Comparison of ENCODE assay signal across 12 mouse cellular contexts in genomic region chr19:32648019-32648571, GRCm38 (mm10). TPM values are rescaled to one million over a fixed set of nuclear protein-coding genes. Genes with fewer than 3 reads are reported as not detected.
DNase-seq lines count a peak whose midpoint lies in the region; ATAC-seq and TF ChIP-seq lines count a peak whose summit lies in the region.
"Had no signal": no experiment of that assay in that cellular context is flagged by ENCODE, and none has a peak within 500 bp of the region (broad histone marks: within the 10 kb centered on the region; RNA-seq: fewer than 3 reads in every experiment).

No protein-coding gene starts in this region.

- H3K4me3 ChIP-seq in neural tube, embryonic 11.5 days (ENCODE audit: low read depth, low read length), result no peak overlapping the region
- no peak overlapping the region for H3K4me3 ChIP-seq in neural tube, embryonic 15.5 days (replicated peaks)
- no peak overlapping the region for H3K4me3 ChIP-seq in liver, embryonic 14.5 days (ENCODE audit: insufficient read depth in 1 of 2, low read depth in 2 of 2, low read length in 2 of 2)
- no peak overlapping the region for H3K4me3 ChIP-seq in stomach, postnatal 0 days (ENCODE audit: low read depth, low read length)
- H3K4me3 ChIP-seq: embryonic facial prominence, embryonic 15.5 days; limb, embryonic 10.5 days had no signal

- 30% methylated on average over 10 of the region's 10 CpGs for WGBS in neural tube, embryonic 11.5 days
- 16% methylated on average over 10 of the region's 10 CpGs for WGBS in neural tube, embryonic 15.5 days
- WGBS in liver, embryonic 14.5 days (ENCODE audit: insufficient replicate concordance), result 62% methylated on average over 10 of the region's 10 CpGs
- whole genome bisulfite sequencing in stomach, postnatal 0 days, result 49% methylated on average over 10 of the region's 10 CpGs

- no peak for TF ChIP-seq CTCF in liver, embryonic 14.5 days (IDR thresholded peaks at IDR 0.05; ENCODE audit: low read depth)
- TF ChIP-seq CTCF in stomach, postnatal 0 days (IDR thresholded peaks at IDR 0.05; ENCODE audit: low read depth), result no peak

- DNase-seq in adrenal gland, postnatal 10 days, result peak; percentile 22
- no peak for DNase-seq in adrenal gland, adult 8-10 months
- peak; percentile 37 for DNase-seq in neural tube, embryonic 11.5 days (ENCODE audit: low spot score)
- no peak for DNase-seq in liver, embryonic 14.5 days (ENCODE audit: low read depth in 3 of 3, low spot score in 3 of 3)
- DNase-seq in stomach, postnatal 0 days (ENCODE audit: low spot score), result peak; percentile 25
- no peak for DNase-seq in layer of hippocampus, adult 11-12 months (ENCODE audit: low spot score)
- no peak for DNase-seq in lung, adult 18-20 months
- DNase-seq: right cerebral cortex, adult 18-20 months had no signal

- H3K27me3 ChIP-seq in neural tube, embryonic 11.5 days (ENCODE audit: control insufficient read depth, insufficient read depth, low read length), result no peaks in the 10 kb centered on the region
- no peaks in the 10 kb centered on the region for H3K27me3 ChIP-seq in neural tube, embryonic 15.5 days (replicated peaks)
- no peaks in the 10 kb centered on the region for H3K27me3 ChIP-seq in liver, embryonic 14.5 days (ENCODE audit: control insufficient read depth, insufficient read depth, low read length)
- no peaks in the 10 kb centered on the region for H3K27me3 ChIP-seq in stomach, postnatal 0 days (ENCODE audit: control insufficient read depth, insufficient read depth, low read length)
- H3K27me3 ChIP-seq: embryonic facial prominence, embryonic 15.5 days had no signal

- H3K9me3 ChIP-seq in neural tube, embryonic 11.5 days (ENCODE audit: control insufficient read depth, low read length), result no peaks in the 10 kb centered on the region
- no peaks in the 10 kb centered on the region for H3K9me3 ChIP-seq in neural tube, embryonic 15.5 days (replicated peaks)
- H3K9me3 ChIP-seq in liver, embryonic 14.5 days (ENCODE audit: control insufficient read depth, low read length), result no peaks in the 10 kb centered on the region
- H3K9me3 ChIP-seq in stomach, postnatal 0 days (ENCODE audit: control insufficient read depth, low read length), result no peaks in the 10 kb centered on the region
- H3K9me3 ChIP-seq: embryonic facial prominence, embryonic 15.5 days; limb, embryonic 10.5 days had no signal

- ATAC-seq in neural tube, embryonic 11.5 days (ENCODE audit: insufficient read depth, low FRiP score, low TSS enrichment), result no peak
- no peak for ATAC-seq in neural tube, embryonic 15.5 days (ENCODE audit: low FRiP score)
- ATAC-seq in liver, embryonic 14.5 days (ENCODE audit: insufficient read depth), result peak; percentile 33; the same call in 1 of the 2 replicates
- 0 out of 2 replicates have a peak, but pooled peaks have one; percentile 24 for ATAC-seq in stomach, postnatal 0 days (ENCODE audit: low FRiP score, low TSS enrichment)

- H3K9ac ChIP-seq in neural tube, embryonic 11.5 days (ENCODE audit: low read length), result no peak overlapping the region
- H3K9ac ChIP-seq in neural tube, embryonic 15.5 days (replicated peaks), result no peak overlapping the region
- H3K9ac ChIP-seq in liver, embryonic 14.5 days (replicated peaks), result no peak overlapping the region
- H3K9ac ChIP-seq in stomach, postnatal 0 days (ENCODE audit: low read length), result no peak overlapping the region
- H3K9ac ChIP-seq: embryonic facial prominence, embryonic 15.5 days had no signal

- no peak for TF ChIP-seq EP300 in liver, embryonic 14.5 days (IDR thresholded peaks at IDR 0.05; ENCODE audit: low read depth)
- TF ChIP-seq EP300 in stomach, postnatal 0 days (optimal IDR thresholded peaks at IDR 0.05), result no peak

- H3K36me3 ChIP-seq in neural tube, embryonic 11.5 days (ENCODE audit: control insufficient read depth, insufficient read depth, low read length), result no peaks in the 10 kb centered on the region
- no peaks in the 10 kb centered on the region for H3K36me3 ChIP-seq in neural tube, embryonic 15.5 days
- no peaks in the 10 kb centered on the region for H3K36me3 ChIP-seq in liver, embryonic 14.5 days (replicated peaks; ENCODE audit: control insufficient read depth, insufficient read depth, low read depth)
- no peaks in the 10 kb centered on the region for H3K36me3 ChIP-seq in stomach, postnatal 0 days (ENCODE audit: control insufficient read depth, insufficient read depth, low read length)
- H3K36me3 ChIP-seq: limb, embryonic 10.5 days had no signal

- 0 out of 2 replicates have a peak, but pooled peaks cover 5% of the 10 kb centered on the region for H3K4me1 ChIP-seq in neural tube, embryonic 11.5 days (ENCODE audit: control insufficient read depth, insufficient read depth, low read length)
- peaks cover 7% of the 10 kb centered on the region; the same call in 1 of the 2 replicates for H3K4me1 ChIP-seq in neural tube, embryonic 15.5 days
- peaks cover 0 to 5% of the 10 kb centered on the region in 2 experiments; a peak in 2 of 4 replicates for H3K4me1 ChIP-seq in liver, embryonic 14.5 days (replicated peaks; ENCODE audit: control insufficient read depth in 2 of 2, insufficient read depth in 2 of 2, low read length in 1 of 2)
- no peaks in the 10 kb centered on the region for H3K4me1 ChIP-seq in stomach, postnatal 0 days (replicated peaks; ENCODE audit: control insufficient read depth, insufficient read depth)
- H3K4me1 ChIP-seq: embryonic facial prominence, embryonic 15.5 days; limb, embryonic 10.5 days had no signal

- no peak overlapping the region for H3K4me2 ChIP-seq in neural tube, embryonic 11.5 days (ENCODE audit: low read depth)
- H3K4me2 ChIP-seq in neural tube, embryonic 15.5 days, result no peak overlapping the region
- H3K4me2 ChIP-seq in liver, embryonic 14.5 days (ENCODE audit: low read depth), result no peak overlapping the region
- no peak overlapping the region for H3K4me2 ChIP-seq in stomach, postnatal 0 days (replicated peaks; ENCODE audit: low read depth)
- H3K4me2 ChIP-seq: embryonic facial prominence, embryonic 15.5 days had no signal

- H3K27ac ChIP-seq in neural tube, embryonic 11.5 days (ENCODE audit: low read depth, low read length), result no peak overlapping the region
- no peak overlapping the region for H3K27ac ChIP-seq in neural tube, embryonic 15.5 days (replicated peaks)
- H3K27ac ChIP-seq in liver, embryonic 14.5 days, result no peak overlapping the region
- no peak overlapping the region for H3K27ac ChIP-seq in stomach, postnatal 0 days (replicated peaks)
- H3K27ac ChIP-seq: embryonic facial prominence, embryonic 15.5 days; kidney, postnatal 0 days; limb, embryonic 10.5 days had no signal

RNA-seq across cellular contexts. Expression of gene Papss2, which starts 52.5 kb away (rescaled TPM):
- 10 to 100 TPM; 24.5 to 34.6 TPM for total RNA-seq in adrenal gland, postnatal 10 days (2021)
- total RNA-seq in adrenal gland, adult 8-10 months (2022), result 10 to 100 TPM; 13.5 to 18.9 (median 15.5) TPM
- 1.6 and 1.9 TPM in 2 replicates for polyA plus RNA-seq in neural tube, embryonic 11.5 days (2014; fragmentation: Nextera tagmentation; extraction: Ambion mirVana)
- 1.7 and 1.9 TPM in 2 replicates for polyA plus RNA-seq in neural tube, embryonic 15.5 days (2015; fragmentation: Nextera tagmentation; extraction: Ambion mirVana)
- polyA plus RNA-seq in liver, embryonic 14.5 days (2012; rRNA removed), result 2.2 and 3.1 TPM in 2 replicates
- polyA plus RNA-seq in liver, embryonic 14.5 days (2014; fragmentation: Nextera tagmentation; extraction: Ambion mirVana), result 4.3 and 4.7 TPM in 2 replicates
- 20.8 and 29.9 TPM in 2 replicates for polyA plus RNA-seq in stomach, postnatal 0 days (2015; fragmentation: Nextera tagmentation; extraction: Ambion mirVana)

Comparison
In these comparisons a context has a peak if more than half of its experiments do, and no peak if none do; other contexts are left out.
1. DNase-seq: peak in adrenal gland, postnatal 10 days (single experiment), neural tube, embryonic 11.5 days (single experiment) and stomach, postnatal 0 days (single experiment); none in adrenal gland, adult 8-10 months (single experiment), liver, embryonic 14.5 days (0 of 3), layer of hippocampus, adult 11-12 months (single experiment) and lung, adult 18-20 months (0 of 2).
2. ATAC-seq: peak in liver, embryonic 14.5 days (single experiment) and stomach, postnatal 0 days (single experiment); none in neural tube, embryonic 11.5 days (single experiment) and neural tube, embryonic 15.5 days (single experiment).